Mouse (Mus musculus): ENCODE measurements around the gene Tmem74b.

Tmem74b gene

GRCm38 (mm10) chr2:151742084-151742483, 40.3 kb downstream of the Tmem74b start:
- DNase-seq (ENCODE audit: low spot score) = peak; percentile 22

GRCm38 (mm10) chr2:151742850-151743679, 41.3 kb downstream of the Tmem74b start:
- peak; percentile 53 for DNase-seq (ENCODE audit: low spot score)

GRCm38 (mm10) chr2:151743845-151744244, 42.0 kb downstream of the Tmem74b start, which contains the start of gene Psmf1:
Gene Psmf1 (minus strand): TSS chr2:151744186.
- no peak for DNase-seq (ENCODE audit: low spot score)

- peak; percentile 58 for DNase-seq (ENCODE audit: low spot score)
These were observed 46.3 kb downstream of the Tmem74b start for GRCm38 (mm10) chr2:151747847-151748705.

- no peak for DNase-seq (ENCODE audit: low spot score)
These were observed 49.5 kb downstream of the Tmem74b start for GRCm38 (mm10) chr2:151751330-151751729.

GRCm38 (mm10) chr2:151756277-151757061, 54.7 kb downstream of the Tmem74b start:
- DNase-seq (ENCODE audit: low spot score) = no peak

- no peak for DNase-seq (ENCODE audit: low spot score)
These were observed 55.6 kb downstream of the Tmem74b start for GRCm38 (mm10) chr2:151757451-151757850.

- DNase-seq (ENCODE audit: low spot score) = no peak
These were observed 57.1 kb downstream of the Tmem74b start for GRCm38 (mm10) chr2:151758806-151759353.
